Mouse (Mus musculus) testis, adult 2 months (tissue): ENCODE data around the gene Gm42742.

ENCODE experiments used
- CTCF ChIP-seq: fragments of 200-500 bp; IDR thresholded peaks from 2 replicates; pipeline ENCODE4 v1.5.1; 2012; ENCODE audit warnings: low read depth, mild to moderate bottlenecking, inconsistent platforms, low read length, moderate library complexity; ENCODE audit not compliant: control insufficient read depth, insufficient read depth, insufficient replicate concordance
- POLR2A ChIP-seq: fragments of 200-500 bp; IDR thresholded peaks from 2 replicates; pipeline ENCODE4 v1.6.1; 2012; ENCODE audit warnings: low read depth, mild to moderate bottlenecking, inconsistent platforms, low read length, moderate library complexity; ENCODE audit not compliant: control insufficient read depth

DNA sequence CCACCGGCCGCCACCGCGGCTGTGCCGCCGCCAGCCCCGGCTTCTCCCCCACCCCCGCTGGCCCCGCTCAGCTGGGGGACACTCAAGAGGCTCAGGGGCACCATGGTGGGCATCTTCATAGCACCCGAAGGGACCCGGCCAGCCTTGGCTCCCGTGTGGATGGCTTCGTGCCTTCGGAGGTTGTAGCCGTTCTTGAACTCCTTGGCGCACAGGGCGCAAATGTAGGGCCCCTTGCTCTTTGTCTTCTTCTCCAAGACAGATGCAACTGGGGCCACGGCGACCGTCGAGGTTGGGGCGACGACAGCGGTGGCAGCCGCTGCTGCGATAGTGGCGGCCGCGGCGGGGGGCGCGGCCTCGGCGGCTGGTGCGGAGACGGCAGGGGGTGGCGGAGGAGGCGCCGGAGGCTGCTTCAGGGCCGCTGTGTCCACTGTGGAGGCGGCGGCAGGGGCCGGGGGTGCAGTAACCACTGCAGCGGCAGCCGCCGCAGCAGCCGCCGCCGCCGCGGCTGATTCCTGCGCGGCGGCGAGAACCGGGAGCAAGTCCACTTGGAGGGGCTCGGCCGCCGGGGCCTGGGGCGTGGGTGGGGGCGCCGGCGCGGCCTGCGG, 4.8 kb upstream of the Gm42742 start:
- TF ChIP-seq CTCF (no peak), POLR2A (no peak; the same call in 1 of the 2 replicates)
